Mouse (Mus musculus): ENCODE measurements around the gene Kpna3. TPM values are rescaled to one million over a fixed set of nuclear protein-coding genes. Genes with fewer than 3 reads are reported as not detected.

The Kpna3 gene
- total RNA-seq, 1 experiment, result 38.0 TPM

DNA sequence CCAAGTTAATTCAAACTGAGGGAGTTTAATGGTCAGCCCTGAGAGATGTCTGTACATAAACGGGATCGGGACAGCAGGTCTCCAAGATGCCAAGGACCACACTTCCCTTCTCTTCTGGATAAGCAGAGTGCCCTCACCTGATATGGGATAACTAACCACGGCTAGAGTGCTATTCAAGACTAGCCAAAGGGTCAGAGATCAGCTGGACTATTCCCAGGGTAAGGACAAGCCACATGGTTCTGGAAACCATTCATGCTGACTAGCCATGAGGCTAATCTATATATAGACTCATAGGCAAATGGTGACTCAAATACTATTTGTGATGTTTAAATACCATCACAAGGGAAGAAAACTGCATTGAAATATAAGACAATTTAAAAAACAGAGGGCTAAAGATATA is 49.1 kb downstream of the Kpna3 start:
- TF ChIP-seq MAFK (IDR thresholded peaks at IDR 0.05; ENCODE audit: insufficient read depth, low read depth, low read length), result no peak
- no peak for TF ChIP-seq HCFC1 (IDR thresholded peaks at IDR 0.05; ENCODE audit: borderline replicate concordance, insufficient read depth, low read length)
- TF ChIP-seq ZNF384 (IDR thresholded peaks at IDR 0.05; ENCODE audit: low read depth, low read length), result no peak
- no peak for TF ChIP-seq ZC3H11A (IDR thresholded peaks at IDR 0.05; ENCODE audit: borderline replicate concordance, low read depth, low read length)
- TF ChIP-seq CHD2 (IDR thresholded peaks at IDR 0.05; ENCODE audit: low read depth, low read length), result no peak
- Histone ChIP-seq H3K9me3 (ENCODE audit: control insufficient read depth, insufficient read depth, low read depth, low read length) (no peaks in the 10 kb centered on the region), H3K4me1 (ENCODE audit: control insufficient read depth in 2 of 2, insufficient read depth in 2 of 2, low read length in 2 of 2, poor library complexity in 1 of 2) (no peaks in the 10 kb centered on the region), H3K36me3 (ENCODE audit: control insufficient read depth, insufficient read depth, low read length, poor library complexity, severe bottlenecking) (peaks cover 7% of the 10 kb centered on the region), H3K9ac (ENCODE audit: insufficient read depth, low read depth, low read length, poor library complexity, severe bottlenecking) (no peak overlapping the region), H3K27ac (ENCODE audit: insufficient read depth, low read depth, low read length, poor library complexity, severe bottlenecking) (no peak overlapping the region), H3K4me3 (ENCODE audit: insufficient read depth in 1 of 2, low read depth in 1 of 2, low read length in 2 of 2, poor library complexity in 1 of 2, severe bottlenecking in 1 of 2) (no peak overlapping the region)
- in situ Hi-C loops (cut with MboI; ENCODE audit: low sequenced_read_pairs in 2 of 2, unreplicated experiment in 2 of 2), result no loop called here
- DNase-seq (ENCODE audit: low read depth, low spot score), result no peak

DNA sequence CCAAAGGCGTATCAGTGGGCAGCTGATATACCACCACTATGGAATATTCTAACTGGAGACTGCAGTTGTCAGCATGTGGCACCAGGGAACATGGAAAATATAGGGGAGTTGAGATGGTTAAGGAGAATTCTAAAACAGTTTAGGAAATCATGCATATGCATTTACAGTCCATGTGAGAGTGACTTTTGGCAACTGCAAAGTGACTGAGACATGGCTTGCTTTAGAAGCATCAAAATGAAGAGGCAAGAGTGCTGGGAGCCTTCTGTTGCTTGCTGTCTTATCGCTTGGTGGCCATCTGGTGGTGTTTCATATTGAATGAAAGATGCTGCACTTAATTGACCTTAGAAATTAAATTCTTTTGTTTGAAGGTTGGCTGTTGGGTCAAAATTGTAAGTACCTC is 72.4 kb downstream of the Kpna3 start:
- H3K9me3 ChIP-seq (ENCODE audit: control insufficient read depth, insufficient read depth, low read depth, low read length), result no peaks in the 10 kb centered on the region
- H3K9ac ChIP-seq (ENCODE audit: insufficient read depth, low read depth, low read length, poor library complexity, severe bottlenecking), result no peak overlapping the region
- in situ Hi-C loops (cut with MboI; ENCODE audit: low sequenced_read_pairs in 2 of 2, unreplicated experiment in 2 of 2), result no loop called here
- DNase-seq (ENCODE audit: low read depth, low spot score), result no peak
- H3K36me3 ChIP-seq (ENCODE audit: control insufficient read depth, insufficient read depth, low read length, poor library complexity, severe bottlenecking), result peaks cover 7% of the 10 kb centered on the region
- no peak overlapping the region for H3K27ac ChIP-seq (ENCODE audit: insufficient read depth, low read depth, low read length, poor library complexity, severe bottlenecking)
- no peak for TF ChIP-seq ZNF384 (IDR thresholded peaks at IDR 0.05; ENCODE audit: low read depth, low read length)
- no peak for TF ChIP-seq CHD2 (IDR thresholded peaks at IDR 0.05; ENCODE audit: low read depth, low read length)
- no peak for TF ChIP-seq ZC3H11A (IDR thresholded peaks at IDR 0.05; ENCODE audit: borderline replicate concordance, low read depth, low read length)
- no peak for TF ChIP-seq MAFK (IDR thresholded peaks at IDR 0.05; ENCODE audit: insufficient read depth, low read depth, low read length)
- no peak for TF ChIP-seq HCFC1 (IDR thresholded peaks at IDR 0.05; ENCODE audit: borderline replicate concordance, insufficient read depth, low read length)
- H3K4me3 ChIP-seq (ENCODE audit: insufficient read depth in 1 of 2, low read depth in 1 of 2, low read length in 2 of 2, poor library complexity in 1 of 2, severe bottlenecking in 1 of 2), result no peak overlapping the region
- H3K4me1 ChIP-seq (ENCODE audit: control insufficient read depth in 2 of 2, insufficient read depth in 2 of 2, low read length in 2 of 2, poor library complexity in 1 of 2), result no peaks in the 10 kb centered on the region

DNA sequence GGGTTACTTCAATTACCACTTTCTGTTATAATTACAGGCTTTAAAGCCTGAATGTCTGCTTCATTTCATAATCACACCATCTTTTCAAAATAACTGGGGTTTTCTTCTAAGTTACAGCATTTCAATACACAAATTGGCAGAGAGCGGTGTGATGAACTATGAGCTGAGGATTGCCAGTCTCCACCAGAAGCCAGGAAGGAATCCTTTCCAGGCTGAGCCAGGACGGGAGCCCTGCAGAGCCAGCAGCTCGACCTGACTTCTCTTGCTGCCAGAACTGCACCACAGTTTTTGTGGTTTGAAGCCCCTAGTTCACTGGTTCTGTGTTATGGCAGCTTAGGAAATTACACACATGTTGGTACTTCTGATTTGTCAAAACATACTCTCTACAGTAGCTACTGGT is 75.0 kb downstream of the Kpna3 start:
- no peak for DNase-seq (ENCODE audit: low read depth, low spot score)
- Histone ChIP-seq H3K4me3 (ENCODE audit: insufficient read depth in 1 of 2, low read depth in 1 of 2, low read length in 2 of 2, poor library complexity in 1 of 2, severe bottlenecking in 1 of 2) (no peak overlapping the region), H3K9me3 (ENCODE audit: control insufficient read depth, insufficient read depth, low read depth, low read length) (no peaks in the 10 kb centered on the region), H3K4me1 (ENCODE audit: control insufficient read depth in 2 of 2, insufficient read depth in 2 of 2, low read length in 2 of 2, poor library complexity in 1 of 2) (0 out of 4 replicates have a peak, but pooled peaks cover 0 to 3% of the 10 kb centered on the region in 2 experiments), H3K27ac (ENCODE audit: insufficient read depth, low read depth, low read length, poor library complexity, severe bottlenecking) (no peak overlapping the region), H3K36me3 (ENCODE audit: control insufficient read depth, insufficient read depth, low read length, poor library complexity, severe bottlenecking) (peaks cover 4% of the 10 kb centered on the region; the same call in 1 of the 2 replicates), H3K9ac (ENCODE audit: insufficient read depth, low read depth, low read length, poor library complexity, severe bottlenecking) (no peak overlapping the region)
- in situ Hi-C loops (cut with MboI; ENCODE audit: low sequenced_read_pairs in 2 of 2, unreplicated experiment in 2 of 2), result no loop called here
- TF ChIP-seq CHD2 (IDR thresholded peaks at IDR 0.05; ENCODE audit: low read depth, low read length), result no peak
- TF ChIP-seq ZC3H11A (IDR thresholded peaks at IDR 0.05; ENCODE audit: borderline replicate concordance, low read depth, low read length), result no peak
- TF ChIP-seq ZNF384 (IDR thresholded peaks at IDR 0.05; ENCODE audit: low read depth, low read length), result no peak
- no peak for TF ChIP-seq HCFC1 (IDR thresholded peaks at IDR 0.05; ENCODE audit: borderline replicate concordance, insufficient read depth, low read length)
- no peak for TF ChIP-seq MAFK (IDR thresholded peaks at IDR 0.05; ENCODE audit: insufficient read depth, low read depth, low read length)

DNA sequence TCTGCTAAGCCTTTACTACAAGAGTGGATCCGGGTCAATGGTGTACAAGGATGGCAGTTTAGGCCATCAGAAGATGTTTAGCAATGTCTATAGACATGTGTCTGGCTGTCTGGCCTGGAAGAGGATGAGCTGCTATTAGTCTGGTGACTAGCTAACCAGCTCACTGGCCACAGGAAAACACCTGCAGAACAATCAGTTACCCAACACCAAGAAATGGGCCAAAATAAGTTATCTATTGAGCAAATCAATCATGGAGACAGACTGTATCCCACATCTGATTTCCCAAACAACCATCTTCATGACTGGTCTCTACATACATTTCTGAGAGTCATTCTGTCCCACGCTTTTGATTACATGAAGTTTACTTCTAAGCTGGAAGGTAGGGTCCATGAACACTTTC is 75.9 kb downstream of the Kpna3 start:
- Histone ChIP-seq H3K36me3 (ENCODE audit: control insufficient read depth, insufficient read depth, low read length, poor library complexity, severe bottlenecking) (peaks cover 4% of the 10 kb centered on the region; the same call in 1 of the 2 replicates), H3K4me1 (ENCODE audit: control insufficient read depth in 2 of 2, insufficient read depth in 2 of 2, low read length in 2 of 2, poor library complexity in 1 of 2) (0 out of 4 replicates have a peak, but pooled peaks cover 0 to 3% of the 10 kb centered on the region in 2 experiments), H3K9ac (ENCODE audit: insufficient read depth, low read depth, low read length, poor library complexity, severe bottlenecking) (no peak overlapping the region), H3K27ac (ENCODE audit: insufficient read depth, low read depth, low read length, poor library complexity, severe bottlenecking) (no peak overlapping the region), H3K9me3 (ENCODE audit: control insufficient read depth, insufficient read depth, low read depth, low read length) (no peaks in the 10 kb centered on the region), H3K4me3 (ENCODE audit: insufficient read depth in 1 of 2, low read depth in 1 of 2, low read length in 2 of 2, poor library complexity in 1 of 2, severe bottlenecking in 1 of 2) (no peak overlapping the region)
- in situ Hi-C loops (cut with MboI; ENCODE audit: low sequenced_read_pairs in 2 of 2, unreplicated experiment in 2 of 2), result no loop called here
- no peak for DNase-seq (ENCODE audit: low read depth, low spot score)
- TF ChIP-seq ZC3H11A (IDR thresholded peaks at IDR 0.05; ENCODE audit: borderline replicate concordance, low read depth, low read length) (no peak), ZNF384 (IDR thresholded peaks at IDR 0.05; ENCODE audit: low read depth, low read length) (no peak), HCFC1 (IDR thresholded peaks at IDR 0.05; ENCODE audit: borderline replicate concordance, insufficient read depth, low read length) (no peak), CHD2 (IDR thresholded peaks at IDR 0.05; ENCODE audit: low read depth, low read length) (no peak), MAFK (IDR thresholded peaks at IDR 0.05; ENCODE audit: insufficient read depth, low read depth, low read length) (no peak)

DNA sequence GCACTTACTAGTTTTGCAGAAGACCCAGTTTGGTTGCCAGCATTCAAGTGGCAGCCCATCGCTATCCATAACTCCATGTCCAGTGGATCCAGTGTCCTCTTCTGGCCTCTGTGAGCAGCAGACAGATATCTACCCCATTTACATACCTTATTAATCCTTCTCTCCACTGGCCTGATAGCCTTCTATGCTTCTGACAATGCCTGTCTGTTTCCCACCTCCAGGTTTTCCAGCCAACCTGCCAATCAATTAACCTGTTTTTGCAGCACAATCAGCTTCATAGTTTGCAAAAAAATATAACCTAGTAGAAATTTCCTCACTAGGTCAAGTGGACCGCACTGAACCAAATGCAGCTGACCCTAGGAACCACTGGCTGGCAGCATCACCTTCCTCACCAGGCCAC is 77.4 kb downstream of the Kpna3 start:
- no peak overlapping the region for H3K4me3 ChIP-seq (ENCODE audit: insufficient read depth in 1 of 2, low read depth in 1 of 2, low read length in 2 of 2, poor library complexity in 1 of 2, severe bottlenecking in 1 of 2)
- DNase-seq (ENCODE audit: low read depth, low spot score), result no peak
- TF ChIP-seq HCFC1 (IDR thresholded peaks at IDR 0.05; ENCODE audit: borderline replicate concordance, insufficient read depth, low read length) (no peak), ZNF384 (IDR thresholded peaks at IDR 0.05; ENCODE audit: low read depth, low read length) (no peak), CHD2 (IDR thresholded peaks at IDR 0.05; ENCODE audit: low read depth, low read length) (no peak), MAFK (IDR thresholded peaks at IDR 0.05; ENCODE audit: insufficient read depth, low read depth, low read length) (no peak), ZC3H11A (IDR thresholded peaks at IDR 0.05; ENCODE audit: borderline replicate concordance, low read depth, low read length) (no peak)
- in situ Hi-C loops (cut with MboI; ENCODE audit: low sequenced_read_pairs in 2 of 2, unreplicated experiment in 2 of 2), result no loop called here
- peaks cover 2% of the 10 kb centered on the region; the same call in 1 of the 2 replicates for H3K36me3 ChIP-seq (ENCODE audit: control insufficient read depth, insufficient read depth, low read length, poor library complexity, severe bottlenecking)
- no peaks in the 10 kb centered on the region for H3K9me3 ChIP-seq (ENCODE audit: control insufficient read depth, insufficient read depth, low read depth, low read length)
- H3K27ac ChIP-seq (ENCODE audit: insufficient read depth, low read depth, low read length, poor library complexity, severe bottlenecking), result no peak overlapping the region
- no peak overlapping the region for H3K9ac ChIP-seq (ENCODE audit: insufficient read depth, low read depth, low read length, poor library complexity, severe bottlenecking)
- 0 out of 4 replicates have a peak, but pooled peaks cover 0 to 3% of the 10 kb centered on the region in 2 experiments for H3K4me1 ChIP-seq (ENCODE audit: control insufficient read depth in 2 of 2, insufficient read depth in 2 of 2, low read length in 2 of 2, poor library complexity in 1 of 2)
